Mouse (Mus musculus) heart, embryonic 16.5 days (tissue): ENCODE data around the gene Nfib. TPM values are rescaled to one million over a fixed set of nuclear protein-coding genes. Genes with fewer than 3 reads are reported as not detected.
A peak's percentile ranks its signal among the peaks of the same experiment; 100 is the strongest.

Source experiments
- ATAC-seq: fragments of 200-750 bp; cut with Nextera tagmentation; replicated peaks from 2 replicates; pipeline ENCODE4 v1.8.0; 2017; ENCODE audit warnings: moderate number of reproducible peaks; ENCODE audit not compliant: insufficient read depth, low FRiP score; ENCODE audit errors: extremely low read depth
- H3K27ac ChIP-seq: fragments of 300-500 bp; sonication (generic); 2 replicates; pipeline ENCODE4 v1.5.1; 2014; ENCODE audit warnings: mild to moderate bottlenecking, low read length, control low read depth, moderate library complexity
- H3K27me3 ChIP-seq: fragments of 300-500 bp; sonication (generic); 2 replicates; pipeline ENCODE4 v1.6.1; 2014; ENCODE audit warnings: low read length, mixed read lengths; ENCODE audit not compliant: control insufficient read depth, insufficient read depth
- H3K36me3 ChIP-seq: fragments of 300-500 bp; sonication (generic); 2 replicates; pipeline ENCODE4 v1.6.1; 2014; ENCODE audit not compliant: control insufficient read depth, insufficient read depth
- H3K4me1 ChIP-seq: fragments of 300-500 bp; sonication (generic); 2 replicates; pipeline ENCODE4 v1.6.1; 2014; ENCODE audit warnings: low read length, mixed read lengths; ENCODE audit not compliant: control insufficient read depth, insufficient read depth
- H3K4me2 ChIP-seq: fragments of 300-500 bp; sonication (generic); 2 replicates; pipeline ENCODE4 v1.6.1; 2014; ENCODE audit warnings: low read depth, mild to moderate bottlenecking, control low read depth, low read length
- H3K4me3 ChIP-seq: fragments of 300-500 bp; sonication (generic); 2 replicates; pipeline ENCODE4 v1.5.1; 2014; ENCODE audit warnings: mild to moderate bottlenecking, control low read depth, low read length
- H3K9ac ChIP-seq: fragments of 300-500 bp; sonication (generic); 2 replicates; pipeline ENCODE4 v1.6.1; 2014; ENCODE audit warnings: low read length, control low read depth
- H3K9me3 ChIP-seq: fragments of 300-500 bp; sonication (generic); replicated peaks from 2 replicates; pipeline ENCODE4 v1.6.1; 2016; ENCODE audit warnings: low read length; ENCODE audit not compliant: control insufficient read depth
- WGBS: fragments of 180-500 bp; shearing (Covaris S2); extraction: QIAGEN DNeasy Blood & Tissue Kit; methylation state at CpG from one replicate; pipeline ENCODE4 v1.1.7; 2014; 5-methylcytosine and 5-hydroxymethylcytosine counted together
- polyA plus RNA-seq: library from polyadenylated mRNA; unstranded; fragments of >200 nt; fragmentation: Nextera tagmentation; extraction: Ambion mirVana; gene quantifications from 2 replicates; pipeline ENCODE4 v1.2.1, GENCODE M21; 2015

Gene Nfib
- polyA plus RNA-seq, 1 experiment from 2014 or later: 56.7 TPM

- Histone ChIP-seq H3K4me1 (peaks cover 22% of the 10 kb centered on the region), H3K9me3 (no peaks in the 10 kb centered on the region), H3K9ac (no peak overlapping the region), H3K27ac (no peak overlapping the region), H3K36me3 (no peaks in the 10 kb centered on the region), H3K4me3 (no peak overlapping the region), H3K4me2 (no peak overlapping the region), H3K27me3 (no peaks in the 10 kb centered on the region)
- no peak for ATAC-seq
- WGBS: 87% methylated on average over 2 of the region's 2 CpGs
Observed at GRCm38 (mm10) chr4:82477742-82478141, 227.8 kb downstream of the Nfib start.

GRCm38 (mm10) chr4:82476411-82476810 lies 229.1 kb downstream of the Nfib start:
- Histone ChIP-seq H3K4me2 (no peak overlapping the region), H3K9me3 (no peaks in the 10 kb centered on the region), H3K36me3 (no peaks in the 10 kb centered on the region), H3K27ac (peak overlapping the region; percentile 40; the same call in 1 of the 2 replicates), H3K27me3 (no peaks in the 10 kb centered on the region), H3K4me1 (peaks cover 33% of the 10 kb centered on the region), H3K4me3 (no peak overlapping the region), H3K9ac (no peak overlapping the region)
- 33% methylated on average over 2 of the region's 2 CpGs for WGBS
- ATAC-seq: no peak

DNA sequence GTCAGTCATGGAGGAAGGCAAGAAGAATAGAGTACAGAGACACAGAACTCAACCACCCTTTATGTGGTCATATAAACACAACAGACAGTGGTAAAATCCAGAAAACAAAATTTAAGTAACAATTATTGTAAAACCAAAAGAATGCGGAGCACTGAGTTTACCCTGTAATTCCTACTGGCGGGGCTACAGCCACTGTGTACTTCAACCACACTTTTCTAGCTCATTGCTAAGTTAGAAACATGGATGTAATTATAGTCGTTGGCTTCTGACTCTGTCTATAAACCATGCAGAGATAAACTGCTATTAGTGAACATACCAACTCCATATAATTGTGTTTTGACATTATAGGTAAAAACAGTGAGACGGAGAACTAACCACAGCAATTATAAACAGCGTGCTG lies 231.2 kb downstream of the Nfib start:
- 79% methylated on average over 5 of the region's 5 CpGs for WGBS
- Histone ChIP-seq H3K27me3 (no peaks in the 10 kb centered on the region), H3K4me1 (peaks cover 53% of the 10 kb centered on the region), H3K9me3 (no peaks in the 10 kb centered on the region), H3K4me3 (no peak overlapping the region), H3K36me3 (no peaks in the 10 kb centered on the region), H3K27ac (no peak overlapping the region), H3K9ac (no peak overlapping the region), H3K4me2 (no peak overlapping the region)
- ATAC-seq: no peak

- H3K4me2 ChIP-seq: peak overlapping the region; percentile 34; the same call in 1 of the 2 replicates
- no peak for ATAC-seq
- no peaks in the 10 kb centered on the region for H3K27me3 ChIP-seq
- peak overlapping the region; percentile 87 for H3K27ac ChIP-seq
- peaks cover 75% of the 10 kb centered on the region for H3K4me1 ChIP-seq
- WGBS: 64% methylated on average over 3 of the region's 3 CpGs
- no peaks in the 10 kb centered on the region for H3K36me3 ChIP-seq
- H3K9me3 ChIP-seq: no peaks in the 10 kb centered on the region
- H3K9ac ChIP-seq: peak overlapping the region; percentile 47
- H3K4me3 ChIP-seq: no peak overlapping the region
Observed at GRCm38 (mm10) chr4:82470938-82471320, 234.6 kb downstream of the Nfib start.

DNA sequence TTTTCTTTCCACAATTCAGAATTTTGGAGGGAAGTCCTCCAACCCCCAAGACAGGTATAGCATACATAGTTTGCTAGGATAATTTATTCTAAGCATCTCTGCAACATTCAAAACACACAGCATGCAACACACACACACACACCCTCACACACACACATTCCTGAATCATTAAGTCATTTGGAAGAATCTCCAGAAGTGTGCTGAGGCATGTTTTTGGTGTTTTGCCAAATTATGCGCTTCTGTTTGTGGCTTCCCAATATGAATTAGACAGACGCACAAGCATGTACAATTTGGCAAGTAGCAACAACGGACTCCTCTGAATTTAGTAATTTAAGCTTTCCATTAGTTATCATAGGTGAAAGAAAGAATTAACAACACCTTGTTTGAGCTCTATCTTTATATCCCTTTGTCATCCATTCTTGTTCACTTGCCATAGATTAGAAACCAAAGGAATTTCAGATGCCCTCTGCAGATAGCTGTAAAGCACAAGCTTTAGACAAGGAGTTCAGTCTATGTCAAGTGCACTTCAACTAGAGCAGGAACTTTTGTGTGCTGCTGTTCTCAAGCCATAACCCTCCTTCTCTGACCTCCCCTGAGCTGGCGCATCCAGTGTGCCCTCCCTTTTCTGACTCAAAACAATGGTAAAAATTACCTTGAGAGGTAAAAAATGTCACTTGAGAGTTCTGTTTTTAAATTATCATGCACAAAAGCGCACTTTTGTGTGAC lies 235.2 kb downstream of the Nfib start:
- Histone ChIP-seq H3K4me1 (peaks cover 76% of the 10 kb centered on the region), H3K9ac (peak overlapping the region; percentile 47), H3K36me3 (no peaks in the 10 kb centered on the region), H3K9me3 (no peaks in the 10 kb centered on the region), H3K27me3 (no peaks in the 10 kb centered on the region), H3K27ac (peak overlapping the region; percentile 87), H3K4me3 (no peak overlapping the region), H3K4me2 (peak overlapping the region; percentile 34)
- WGBS: 35% methylated on average over 5 of the region's 5 CpGs
- no peak for ATAC-seq

DNA sequence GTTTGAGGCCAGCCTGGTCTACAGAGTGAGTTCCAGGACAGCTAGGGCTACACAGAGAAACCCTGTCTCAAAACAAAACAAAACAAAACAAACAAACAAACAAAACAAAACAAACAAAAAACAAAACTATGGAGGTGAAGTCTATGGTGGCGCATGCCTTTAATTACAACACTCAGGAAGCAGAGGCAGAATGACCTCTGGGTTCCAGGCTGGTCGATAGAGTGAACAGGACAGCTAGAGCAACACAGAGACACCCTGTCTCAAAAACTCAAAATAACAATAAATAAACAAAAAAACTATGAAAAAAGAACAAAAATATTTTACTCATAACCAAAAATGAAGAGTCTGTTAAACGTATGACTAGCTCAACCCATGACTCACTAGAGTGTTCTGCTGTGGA lies 236.6 kb downstream of the Nfib start:
- ATAC-seq: no peak
- H3K4me3 ChIP-seq: no peak overlapping the region
- H3K27ac ChIP-seq: peak overlapping the region; percentile 27; the same call in 1 of the 2 replicates
- no peaks in the 10 kb centered on the region for H3K27me3 ChIP-seq
- H3K4me1 ChIP-seq: peaks cover 86% of the 10 kb centered on the region
- 71% methylated on average over 3 of the region's 3 CpGs for WGBS
- H3K9me3 ChIP-seq: no peaks in the 10 kb centered on the region
- no peak overlapping the region for H3K9ac ChIP-seq
- no peak overlapping the region for H3K4me2 ChIP-seq
- no peaks in the 10 kb centered on the region for H3K36me3 ChIP-seq

DNA sequence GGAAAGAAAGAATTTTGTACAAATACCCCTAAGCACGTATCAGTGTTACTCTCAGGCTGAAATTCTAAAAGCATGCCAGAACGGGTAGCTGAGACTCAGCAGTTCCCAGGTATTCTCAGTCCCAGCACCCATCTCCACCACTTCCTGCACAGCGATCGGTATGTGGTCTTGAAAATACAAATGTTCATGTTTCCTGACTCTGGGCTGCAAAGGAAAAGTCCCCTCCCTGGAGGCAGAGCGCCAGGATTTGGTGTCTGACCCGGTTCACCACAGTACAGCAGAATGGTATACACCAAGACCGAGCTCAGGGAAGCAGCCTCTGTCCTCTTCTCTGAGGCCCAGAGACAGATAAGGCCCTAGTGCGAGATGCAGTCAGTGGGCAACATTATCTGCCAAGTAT lies 238.8 kb downstream of the Nfib start:
- peak; percentile 54 for ATAC-seq
- Histone ChIP-seq H3K27me3 (no peaks in the 10 kb centered on the region), H3K4me1 (peaks cover 81% of the 10 kb centered on the region), H3K27ac (peak overlapping the region; percentile 84), H3K9ac (peak overlapping the region; percentile 54), H3K4me2 (peak overlapping the region; percentile 35), H3K36me3 (no peaks in the 10 kb centered on the region; the same call in 1 of the 2 replicates), H3K9me3 (no peaks in the 10 kb centered on the region), H3K4me3 (no peak overlapping the region; the same call in 1 of the 2 replicates)
- WGBS: 16% methylated on average over 8 of the region's 8 CpGs

DNA sequence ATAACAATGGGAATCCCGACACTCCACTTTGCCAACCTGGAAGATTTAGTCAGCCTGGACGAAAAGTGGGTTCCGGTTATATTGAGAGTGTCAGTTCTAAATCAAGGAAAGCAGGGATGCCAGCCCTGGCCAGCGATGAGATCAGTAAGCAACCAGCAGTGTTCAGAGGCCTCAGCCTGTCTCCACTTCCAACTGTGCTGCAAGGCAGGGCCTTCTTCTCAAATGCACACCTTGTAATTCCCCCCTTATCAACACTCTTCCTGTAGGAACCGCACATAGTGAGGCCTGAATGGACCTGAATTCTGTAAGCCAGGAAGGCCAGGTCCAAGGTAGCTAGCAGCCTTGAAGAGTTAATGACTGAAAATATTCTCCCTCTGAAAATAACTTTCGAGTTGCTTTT lies 239.4 kb downstream of the Nfib start:
- 34% methylated on average over 6 of the region's 6 CpGs for WGBS
- H3K9ac ChIP-seq: peak overlapping the region; percentile 54
- H3K4me2 ChIP-seq: peak overlapping the region; percentile 35

DNA sequence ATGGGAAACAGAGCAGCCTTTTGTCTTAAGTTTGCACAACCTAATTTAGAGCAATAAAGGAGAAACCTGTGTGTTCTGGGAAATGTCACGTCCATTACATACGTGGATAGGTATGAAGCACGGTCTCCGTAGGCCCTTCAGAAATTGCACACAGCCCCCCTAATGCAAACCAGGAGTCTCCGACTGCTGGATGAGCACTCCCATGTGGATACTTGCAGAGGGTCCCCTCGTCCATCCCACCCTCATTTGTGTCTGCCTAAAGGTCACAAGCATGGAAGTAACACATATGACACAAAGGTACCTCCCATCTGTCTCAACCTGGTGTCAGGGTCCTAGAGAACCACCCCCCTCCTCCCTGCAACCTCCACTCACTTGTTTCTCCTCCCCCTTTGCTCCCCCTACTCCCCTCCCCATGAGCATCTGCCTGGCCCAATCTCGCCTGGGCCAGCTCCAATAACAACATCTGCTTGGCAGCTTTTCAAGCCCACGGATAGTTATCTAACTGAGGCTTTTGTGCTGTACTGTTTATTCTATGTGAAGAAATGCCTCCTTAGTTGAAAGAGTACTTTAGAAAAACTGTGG lies 241.4 kb downstream of the Nfib start:
- 33% methylated on average over 8 of the region's 8 CpGs for WGBS
- peak; percentile 14; the same call in 1 of the 2 replicates for ATAC-seq
- Histone ChIP-seq H3K4me3 (no peak overlapping the region), H3K4me1 (peaks cover 70% of the 10 kb centered on the region), H3K9me3 (no peaks in the 10 kb centered on the region), H3K4me2 (peak overlapping the region; percentile 25; the same call in 1 of the 2 replicates), H3K27ac (peak overlapping the region; percentile 64), H3K27me3 (no peaks in the 10 kb centered on the region), H3K9ac (no peak overlapping the region), H3K36me3 (no peaks in the 10 kb centered on the region; the same call in 1 of the 2 replicates)

More for the DNA sequence above, 239.4 kb downstream of the Nfib start:
- H3K4me3 ChIP-seq: no peak overlapping the region; the same call in 1 of the 2 replicates
- no peak for ATAC-seq
- no peaks in the 10 kb centered on the region; the same call in 1 of the 2 replicates for H3K36me3 ChIP-seq
- peaks cover 76% of the 10 kb centered on the region for H3K4me1 ChIP-seq
- peak overlapping the region; percentile 84 for H3K27ac ChIP-seq
- no peaks in the 10 kb centered on the region for H3K27me3 ChIP-seq
- no peaks in the 10 kb centered on the region for H3K9me3 ChIP-seq
